Mouse (Mus musculus): ENCODE results near the gene Tmem52.

The Tmem52 gene

GRCm38 (mm10) chr4:155505671-155506295 lies 36.9 kb downstream of the Tmem52 start:
- in situ Hi-C loops (cut with MboI, MseI), result no loop called here

- in situ Hi-C loops (cut with MboI, MseI), result no loop called here
Observed at GRCm38 (mm10) chr4:155508614-155509013, 39.7 kb downstream of the Tmem52 start.

GRCm38 (mm10) chr4:155510981-155511380 lies 42.1 kb downstream of the Tmem52 start:
- in situ Hi-C loops (cut with MboI, MseI), result no loop called here

- in situ Hi-C loops (cut with MboI, MseI), result no loop called here
Observed at GRCm38 (mm10) chr4:155514810-155515209, 45.9 kb downstream of the Tmem52 start.

GRCm38 (mm10) chr4:155517948-155518517 lies 49.1 kb downstream of the Tmem52 start:
- in situ Hi-C loops (cut with MboI, MseI), result no loop called here
